In the genomic region with DNA sequence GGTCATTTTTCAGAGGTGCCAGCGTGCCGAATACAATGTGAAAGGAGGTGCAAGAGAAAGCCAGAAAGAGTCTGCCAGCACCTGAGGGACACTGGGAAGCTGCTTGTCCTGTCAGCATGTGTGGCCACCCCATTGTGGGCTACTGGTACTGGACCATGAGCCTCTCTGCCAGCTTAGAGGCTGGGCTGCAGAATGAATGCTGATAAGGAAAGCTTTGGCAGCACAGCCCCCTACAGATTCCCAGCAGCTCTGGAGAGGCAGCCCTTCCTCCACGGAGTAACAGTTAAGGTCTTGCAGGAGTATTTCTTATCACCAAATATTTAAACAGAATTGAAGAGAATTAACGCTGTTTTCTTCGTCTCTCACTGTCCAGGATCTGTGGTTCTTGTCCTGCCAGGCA, we compare ENCODE assay signal across 10 mouse cellular contexts.
DNase-seq lines count a peak whose midpoint lies in the region; ATAC-seq and TF ChIP-seq lines count a peak whose summit lies in the region.
"Had no signal": no experiment of that assay in that cellular context is flagged by ENCODE, and none has a peak within 500 bp of the region (broad histone marks: within the 10 kb centered on the region; RNA-seq: fewer than 3 reads in every experiment).

No protein-coding gene starts in this region.

- ATAC-seq in heart, embryonic 13.5 days (ENCODE audit: extremely low read depth, insufficient number of reproducible peaks, low FRiP score, low TSS enrichment) = peak; percentile 39; the same call in 1 of the 2 replicates
- ATAC-seq in limb, embryonic 15.5 days (ENCODE audit: insufficient number of reproducible peaks, low FRiP score, low TSS enrichment, low read depth) = no peak

- peak overlapping the region; percentile 62 for H3K4me2 ChIP-seq in heart, embryonic 13.5 days
- H3K4me2 ChIP-seq in limb, embryonic 15.5 days = no peak overlapping the region

- H3K79me2 ChIP-seq in heart, adult 2 months (replicated peaks; ENCODE audit: control insufficient read depth, insufficient read depth, low read length) = no peaks in the 10 kb centered on the region

- peak overlapping the region; percentile 71 for H3K27ac ChIP-seq in heart, adult 2 months
- H3K27ac ChIP-seq in heart, embryonic 13.5 days (replicated peaks) = peak overlapping the region; percentile 79
- 0 out of 2 replicates have a peak overlapping the region, but pooled peaks have one; percentile 18 for H3K27ac ChIP-seq in limb, embryonic 15.5 days

- no peak for TF ChIP-seq CTCF in heart, adult 2 months (IDR thresholded peaks at IDR 0.05)
- no peak for TF ChIP-seq CTCF in brain, embryonic 14.5 days (IDR thresholded peaks at IDR 0.05; ENCODE audit: borderline replicate concordance, extremely low read depth, insufficient read depth, insufficient read length)

- WGBS in heart, adult 2 months = 11% methylated on average over 5 of the region's 5 CpGs
- 23% methylated on average over 5 of the region's 5 CpGs for WGBS in heart, embryonic 13.5 days
- 64% methylated on average over 5 of the region's 5 CpGs for WGBS in limb, embryonic 15.5 days

- H3K27me3 ChIP-seq in heart, adult 2 months (ENCODE audit: control insufficient read depth, insufficient read depth, low read length) = no peaks in the 10 kb centered on the region
- no peaks in the 10 kb centered on the region for H3K27me3 ChIP-seq in heart, embryonic 13.5 days (replicated peaks)
- no peaks in the 10 kb centered on the region for H3K27me3 ChIP-seq in limb, embryonic 15.5 days

- TF ChIP-seq POLR2A in heart, adult 2 months (IDR thresholded peaks at IDR 0.05; ENCODE audit: insufficient read depth, low read depth, low read length) = no peak
- TF ChIP-seq POLR2A in brain, embryonic 14.5 days (IDR thresholded peaks at IDR 0.05; ENCODE audit: borderline replicate concordance, extremely low read depth, insufficient read depth, insufficient read length, poor library complexity, severe bottlenecking) = no peak

- H3K4me1 ChIP-seq in heart, adult 2 months (ENCODE audit: control insufficient read depth, insufficient read depth, low read length) = peaks cover 13% of the 10 kb centered on the region
- peaks cover 42% of the 10 kb centered on the region for H3K4me1 ChIP-seq in heart, embryonic 13.5 days
- H3K4me1 ChIP-seq in limb, embryonic 15.5 days = peaks cover 29% of the 10 kb centered on the region

- H3K4me3 ChIP-seq in heart, adult 2 months = peak overlapping the region; percentile 16; the same call in 1 of the 2 replicates
- peak overlapping the region; percentile 23 for H3K4me3 ChIP-seq in heart, embryonic 13.5 days
- H3K4me3 ChIP-seq in limb, embryonic 15.5 days = no peak overlapping the region

- TF ChIP-seq EP300 in heart, adult 2 months (IDR thresholded peaks at IDR 0.05; ENCODE audit: insufficient read depth, low read depth, low read length) = no peak

- H3K9me3 ChIP-seq in heart, embryonic 13.5 days = no peaks in the 10 kb centered on the region
- H3K9me3 ChIP-seq in limb, embryonic 15.5 days = no peaks in the 10 kb centered on the region

- no peak overlapping the region for H3K9ac ChIP-seq in heart, adult 2 months (ENCODE audit: low read depth, low read length)
- peak overlapping the region; percentile 20 for H3K9ac ChIP-seq in heart, embryonic 13.5 days
- no peak overlapping the region; the same call in 1 of the 2 replicates for H3K9ac ChIP-seq in limb, embryonic 15.5 days

- H3K36me3 ChIP-seq in heart, adult 2 months (ENCODE audit: control insufficient read depth, insufficient read depth, low read length) = no peaks in the 10 kb centered on the region
- no peaks in the 10 kb centered on the region for H3K36me3 ChIP-seq in heart, embryonic 13.5 days
- no peaks in the 10 kb centered on the region for H3K36me3 ChIP-seq in limb, embryonic 15.5 days

- DNase-seq in heart, adult 2 months = peak; percentile 43 to 62
- no peak for DNase-seq in heart, postnatal 25 days (ENCODE audit: low spot score)
- peak; percentile 62 for DNase-seq in brain, embryonic 14.5 days (ENCODE audit: low read depth)
- DNase-seq in urinary bladder, postnatal 4 days (ENCODE audit: low spot score in 2 of 2) = no peak
- DNase-seq in frontal cortex, postnatal 10 days (ENCODE audit: low spot score in 2 of 2) = no peak
- no peak for DNase-seq in thymus, postnatal 4 days
- DNase-seq: kidney, adult 18-20 months; right cerebral cortex, postnatal 14 days had no signal

- intact Hi-C loops in heart, adult 2 months (cut with DNase I) = loop anchor here (2.0 kb wide), 1 partner anchor 199 kb away; a partner anchor contains a TSS
- intact Hi-C loops in heart, postnatal 25 days (cut with DNase I) = loop anchor here (2.0 to 5.0 kb wide), 2 partner anchors 79 to 199 kb away; a partner anchor contains a TSS

Comparison
In these comparisons a context has a peak if more than half of its experiments do, and no peak if none do; other contexts are left out.
1. DNase-seq: peak in heart, adult 2 months (2 of 2) and brain, embryonic 14.5 days (single experiment); none in heart, postnatal 25 days (single experiment), urinary bladder, postnatal 4 days (0 of 2), frontal cortex, postnatal 10 days (0 of 2) and thymus, postnatal 4 days (single experiment).
2. H3K27ac ChIP-seq: peak in every context shown above with its lines; median percentile 79 in heart, embryonic 13.5 days; 71 in heart, adult 2 months; 18 in limb, embryonic 15.5 days.